Mouse (Mus musculus) adrenal gland, postnatal 36 days (tissue): Measurements from ENCODE around the gene Ubxn10. TPM values are rescaled to one million over a fixed set of nuclear protein-coding genes. Genes with fewer than 3 reads are reported as not detected.

ENCODE experiments used
- total RNA-seq, 2 experiments: library from RNA; stranded (reverse); gene quantifications; 2 replicates each; pipeline ENCODE4 v1.2.3; 2021

Gene Ubxn10
- total RNA-seq, 2 experiments from 2014 or later: 0.76 to 0.79 TPM

Other genes with a start within 250 kb of the Ubxn10 start
- not detected for gene Vwa5b1, start 101.3 kb downstream of the Ubxn10 start, total RNA-seq
- under 1 TPM; 0.20 to 0.43 TPM for gene Pla2g2c, start 12.4 kb downstream of the Ubxn10 start, total RNA-seq
- gene Pla2g2f, start 20.5 kb upstream of the Ubxn10 start, total RNA-seq: 10 to 100 TPM; 19.8 to 31.3 TPM
- 1 to 10 TPM; 2.1 to 2.5 TPM for gene Pla2g2d, start 38.6 kb upstream of the Ubxn10 start, total RNA-seq
- 10 to 100 TPM; 12.6 to 15.4 TPM for gene Pla2g5, start 126.3 kb upstream of the Ubxn10 start, total RNA-seq
- not detected for gene Gm13030, start 136.8 kb upstream of the Ubxn10 start, total RNA-seq
- gene Pla2g2e, start 140.8 kb upstream of the Ubxn10 start, total RNA-seq: 1 to 10 TPM; 3.3 to 4.0 TPM
- 10 to 100 TPM; 10.2 to 14.4 TPM for gene Otud3, start 176.8 kb upstream of the Ubxn10 start, total RNA-seq
- gene Rnf186, start 229.9 kb upstream of the Ubxn10 start, total RNA-seq: not detected
- 10 to 100 TPM; 11.3 to 18.1 TPM for gene Tmco4, start 235.7 kb upstream of the Ubxn10 start, total RNA-seq